Mouse (Mus musculus): ENCODE results near the gene Olfr355.

The Olfr355 gene

DNA sequence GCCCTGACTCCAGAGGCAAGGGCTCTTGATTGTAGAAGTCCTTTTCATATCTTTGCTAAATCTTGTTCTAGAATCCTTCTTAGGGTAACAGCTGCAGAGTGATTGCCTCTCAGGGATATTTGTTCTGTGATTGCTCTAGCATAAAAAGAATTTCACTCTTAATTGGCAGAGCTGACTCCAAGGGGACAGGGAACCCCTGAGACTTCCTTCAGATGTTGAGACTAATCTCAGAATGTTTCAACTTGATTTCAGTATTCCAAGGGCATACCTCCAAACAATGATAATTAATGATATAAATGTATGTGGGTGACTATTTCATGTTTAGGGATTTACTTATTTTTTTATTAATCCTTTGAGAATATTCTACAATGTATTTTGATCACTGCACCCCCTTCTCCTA lies at the start of gene Olfr355:
TSS of gene Olfr355 (minus strand) at position 101 of the 400 bp plus-strand sequence.
- no peak for ATAC-seq (ENCODE audit: insufficient number of reproducible peaks, low FRiP score, low TSS enrichment)

DNA sequence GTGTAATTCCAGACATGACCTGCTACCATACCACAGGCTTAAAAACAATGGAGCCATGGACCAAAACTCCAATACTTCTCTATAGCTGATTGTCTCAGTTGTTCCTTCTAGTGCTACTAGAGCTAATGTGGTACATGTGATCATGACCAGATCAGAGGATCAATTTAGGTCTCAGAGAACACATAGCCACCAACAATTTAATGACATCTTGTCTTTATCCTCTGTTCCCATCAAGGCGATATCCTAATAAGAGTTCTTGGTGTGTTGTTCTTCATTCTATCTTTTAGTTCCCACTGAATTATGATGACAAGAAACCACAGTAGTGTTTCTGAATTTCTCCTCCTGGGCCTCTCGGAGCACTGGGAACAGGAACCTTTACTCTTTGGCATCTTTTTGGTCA lies 8.1 kb upstream of the Olfr355 start, which contains the start of gene Olfr356:
TSS of gene Olfr356 (plus strand) at position 301 of the 400 bp plus-strand sequence.
- no peak for ATAC-seq (ENCODE audit: insufficient number of reproducible peaks, low FRiP score, low TSS enrichment)

DNA sequence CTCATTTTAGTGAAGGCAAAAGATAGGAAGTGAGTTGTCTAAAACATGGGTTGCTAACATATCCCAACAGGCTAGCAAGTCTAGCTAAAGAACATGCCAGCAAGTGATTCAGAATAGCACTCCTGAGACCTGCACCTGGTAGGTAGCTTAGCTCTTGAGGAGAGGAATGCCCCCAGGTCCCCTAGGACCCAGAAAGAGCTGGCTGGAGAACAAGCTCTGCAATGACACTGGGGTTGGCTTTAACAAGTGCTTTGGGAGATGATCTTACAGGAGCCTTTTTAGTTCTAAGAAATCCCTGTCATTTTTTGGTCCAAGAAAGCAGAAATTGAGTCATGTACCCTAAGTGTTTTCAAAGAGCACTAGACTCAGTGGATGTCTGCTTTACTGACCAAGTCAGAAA lies 23.3 kb downstream of the Olfr355 start, which contains the start of gene Olfr354:
TSS of gene Olfr354 (plus strand) at position 301 of the 400 bp plus-strand sequence.
- no peak for ATAC-seq (ENCODE audit: insufficient number of reproducible peaks, low FRiP score, low TSS enrichment)

DNA sequence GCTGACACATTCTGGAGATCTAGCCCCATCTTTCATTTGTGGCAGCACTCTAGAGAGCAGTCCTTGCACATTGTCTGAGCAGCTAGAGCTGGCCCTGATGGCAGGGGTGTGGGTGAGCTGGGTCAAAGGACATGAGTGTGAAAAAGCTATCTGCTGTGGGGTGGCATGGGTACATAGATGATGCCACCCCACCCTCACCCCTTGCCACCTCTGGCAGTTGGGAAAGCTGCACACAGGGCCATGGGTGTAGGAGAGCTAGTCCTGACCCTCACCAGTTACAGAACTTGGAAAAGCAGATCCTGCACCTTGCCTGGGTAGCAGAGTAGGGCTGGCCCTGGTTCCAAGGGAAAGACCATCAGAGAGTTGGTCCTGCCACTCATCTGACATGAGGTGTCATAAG lies 31.6 kb downstream of the Olfr355 start:
- ATAC-seq (ENCODE audit: insufficient number of reproducible peaks, low FRiP score, low TSS enrichment), result no peak

DNA sequence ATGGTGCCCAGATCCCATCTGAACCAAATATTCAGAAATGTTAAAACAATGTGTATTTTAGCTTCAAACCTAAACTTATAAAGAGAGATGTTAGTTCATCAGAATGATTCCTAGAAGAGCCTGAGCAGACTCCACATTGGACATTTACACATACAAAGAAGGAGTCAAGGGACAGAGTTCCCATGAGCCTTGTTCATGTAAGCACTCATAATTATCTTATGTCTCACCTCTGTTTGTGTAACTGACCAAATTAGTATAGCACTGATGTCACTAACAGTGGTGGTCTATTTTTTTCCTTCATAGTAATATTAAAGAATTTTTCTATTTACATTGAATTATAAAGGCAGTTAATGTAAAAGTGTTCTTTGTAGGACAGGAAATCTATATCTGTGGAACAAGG lies 35.9 kb downstream of the Olfr355 start, which contains the start of gene Olfr353:
TSS of gene Olfr353 (minus strand) at position 101 of the 400 bp plus-strand sequence.
- no peak for ATAC-seq (ENCODE audit: insufficient number of reproducible peaks, low FRiP score, low TSS enrichment)

All from cerebellum, adult (tissue).